Mouse (Mus musculus): Measurements from ENCODE around the gene Chd5.

DNA sequence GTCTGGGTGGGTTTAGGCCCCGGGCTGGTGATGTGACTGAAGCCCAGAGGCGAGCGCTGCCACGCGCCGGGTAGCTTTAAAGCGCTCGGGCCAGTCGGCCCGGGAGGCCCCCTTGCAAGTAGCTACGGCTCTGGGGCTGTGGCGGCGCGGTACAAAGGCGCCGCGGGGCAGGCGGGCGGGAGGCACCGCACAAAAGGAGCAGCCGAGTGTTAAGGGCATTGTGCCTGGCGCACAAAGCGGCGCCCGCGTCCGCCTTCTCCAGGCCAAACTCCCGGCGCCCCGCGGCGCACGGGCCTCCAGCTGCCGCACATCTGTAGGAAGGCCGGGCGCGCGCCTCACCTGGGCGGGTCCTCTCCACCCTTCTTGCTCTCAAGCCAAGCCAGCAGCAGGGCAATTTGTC is 48.1 kb upstream of the Chd5 start:
- no peak for TF ChIP-seq CTCF (conservative IDR thresholded peaks at IDR 0.05; ENCODE audit: low read length)
- no peak for TF ChIP-seq NANOG (IDR thresholded peaks at IDR 0.05; ENCODE audit: borderline replicate concordance, low read length)

Data from E14TG2a.4 (cell line).